Mouse (Mus musculus): ENCODE measurements at regions not wholly inside any gene's neighbourhood (a gene's known extent, or its start where the extent isn't known, plus 50 kb on each side); places are given as distances from the start of the nearest gene placed in this dataset.

GRCm38 (mm10) chr13:48745566-48745965 is 82.8 kb downstream of the Barx1 start:
- TF ChIP-seq CTCF (conservative IDR thresholded peaks at IDR 0.05 in 1 of 2, IDR thresholded peaks at IDR 0.05 in 1 of 2; ENCODE audit: low read depth in 2 of 2, low read length in 2 of 2) (no peak), ZNF384 (IDR thresholded peaks at IDR 0.05; ENCODE audit: low read depth, low read length) (no peak), SMC3 (IDR thresholded peaks at IDR 0.05; ENCODE audit: low read depth, low read length) (no peak), BHLHE40 (IDR thresholded peaks at IDR 0.05; ENCODE audit: low read depth, low read length) (no peak), GABPA (IDR thresholded peaks at IDR 0.05; ENCODE audit: insufficient replicate concordance, low read depth, low read length) (no peak), TBP (conservative IDR thresholded peaks at IDR 0.05; ENCODE audit: low read depth, low read length) (no peak), EP300 (IDR thresholded peaks at IDR 0.05; ENCODE audit: low read length) (no peak), RAD21 (IDR thresholded peaks at IDR 0.05; ENCODE audit: low read depth, low read length) (no peak), MAZ (IDR thresholded peaks at IDR 0.05; ENCODE audit: low read depth, low read length) (no peak)

Measured in CH12.LX (cell line).